ENCODE assay signal across 11 mouse cellular contexts in genomic region chr7:96383686-96384528, GRCm38 (mm10).
DNase-seq lines count a peak whose midpoint lies in the region; ATAC-seq and TF ChIP-seq lines count a peak whose summit lies in the region.
"Had no signal": no experiment of that assay in that cellular context is flagged by ENCODE, and none has a peak within 500 bp of the region (broad histone marks: within the 10 kb centered on the region; RNA-seq: fewer than 3 reads in every experiment).

No protein-coding gene starts in this region.

- no peaks in the 10 kb centered on the region for H3K36me3 ChIP-seq in forebrain, embryonic 16.5 days (ENCODE audit: control insufficient read depth, insufficient read depth)

- H3K9me3 ChIP-seq in forebrain, embryonic 16.5 days (ENCODE audit: control insufficient read depth, low read length) = no peaks in the 10 kb centered on the region

- peak overlapping the region; percentile 36; the same call in 1 of the 2 replicates for H3K27ac ChIP-seq in layer of hippocampus, adult 2 months
- H3K27ac ChIP-seq in forebrain, embryonic 16.5 days (ENCODE audit: low read length) = peak overlapping the region; percentile 70
- H3K27ac ChIP-seq: liver, embryonic 14.5 days had no signal

- ATAC-seq in forebrain, embryonic 16.5 days = peak; percentile 87
- no peak for ATAC-seq in inflammation-experienced regulatory T-cells, adult 6 months

- H3K27me3 ChIP-seq in forebrain, embryonic 16.5 days (replicated peaks; ENCODE audit: control insufficient read depth, insufficient read depth, low read length) = no peaks in the 10 kb centered on the region

- H3K4me3 ChIP-seq in layer of hippocampus, adult 2 months = no peak overlapping the region
- no peak overlapping the region for H3K4me3 ChIP-seq in forebrain, embryonic 16.5 days (replicated peaks; ENCODE audit: low read length)

- H3K4me1 ChIP-seq in forebrain, embryonic 16.5 days (replicated peaks; ENCODE audit: control insufficient read depth, insufficient read depth, low read length) = peaks cover 15% of the 10 kb centered on the region

- DNase-seq in layer of hippocampus, adult 2 months (ENCODE audit: low spot score in 2 of 2) = peak; percentile 21 to 59
- no peak for DNase-seq in layer of hippocampus, adult 9-10 months (ENCODE audit: low spot score)
- DNase-seq in mesoderm, embryonic 11.5 days (ENCODE audit: low read depth, low spot score) = peak; percentile 43
- DNase-seq in telencephalon, adult 2 months (ENCODE audit: low read depth, low spot score) = peak; percentile 49
- DNase-seq in lung, postnatal 10 days = no peak
- DNase-seq: cerebellum, adult 8-10 months; right cerebral cortex, postnatal 25 days; thymus, adult 2 months had no signal

- no peak for TF ChIP-seq CTCF in layer of hippocampus, adult 2 months (conservative IDR thresholded peaks at IDR 0.05)

- H3K9ac ChIP-seq in forebrain, embryonic 16.5 days (replicated peaks; ENCODE audit: low read depth, low read length) = no peak overlapping the region
- H3K9ac ChIP-seq: liver, embryonic 14.5 days had no signal

- no peak overlapping the region for H3K4me2 ChIP-seq in forebrain, embryonic 16.5 days (ENCODE audit: low read length)

- 2% methylated on average over 6 of the region's 6 CpGs for WGBS in forebrain, embryonic 16.5 days

Comparison
In these comparisons a context has a peak if more than half of its experiments do, and no peak if none do; other contexts are left out.
1. DNase-seq: peak in layer of hippocampus, adult 2 months (2 of 2), mesoderm, embryonic 11.5 days (single experiment) and telencephalon, adult 2 months (single experiment); none in layer of hippocampus, adult 9-10 months (single experiment) and lung, postnatal 10 days (single experiment).